Mouse (Mus musculus) adrenal gland, adult 18-20 months (tissue): ENCODE measurements around the gene Fgb. TPM values are rescaled to one million over a fixed set of nuclear protein-coding genes. Genes with fewer than 3 reads are reported as not detected.

Source experiments
- DNase-seq, 2 experiments: peaks; one replicate each; pipeline ENCODE4 v3.0.0; 2021 to 2022; ENCODE audit warnings: low spot score in 2 of 2
- total RNA-seq, 2 experiments: library from RNA; stranded (reverse); gene quantifications; 1 replicate in 1 of 2; 2 replicates in 1 of 2; pipeline ENCODE4 v1.2.3; 2021

Fgb gene
- total RNA-seq, 2 experiments from 2014 or later = 0.27 TPM; not detected in 1

- DNase-seq = no peak
Measured at GRCm38 (mm10) chr3:83027546-83028251, 22.0 kb downstream of the Fgb start.

GRCm38 (mm10) chr3:83025475-83026301, 24.0 kb downstream of the Fgb start, which contains the start of gene Fga:
TSS of gene Fga (plus strand) at chr3:83026076.
- no peak for DNase-seq

- no peak for DNase-seq
Measured at GRCm38 (mm10) chr3:83025036-83025435, 24.6 kb downstream of the Fgb start.

- no peak for DNase-seq
Measured at GRCm38 (mm10) chr3:83021176-83021575, 28.5 kb downstream of the Fgb start.

GRCm38 (mm10) chr3:83020387-83020786, 29.3 kb downstream of the Fgb start:
- no peak for DNase-seq

- DNase-seq = no peak
Measured at GRCm38 (mm10) chr3:83016236-83016635, 33.4 kb downstream of the Fgb start.

GRCm38 (mm10) chr3:83013951-83014350, 35.7 kb downstream of the Fgb start:
- DNase-seq = no peak

- no peak for DNase-seq
Measured at GRCm38 (mm10) chr3:83012636-83013035, 37.0 kb downstream of the Fgb start.

- DNase-seq = no peak
Measured at GRCm38 (mm10) chr3:83011565-83011964, 38.1 kb downstream of the Fgb start.

- no peak for DNase-seq
Measured at GRCm38 (mm10) chr3:83011136-83011535, 38.5 kb downstream of the Fgb start.

- DNase-seq = no peak
Measured at GRCm38 (mm10) chr3:83010291-83010690, 39.4 kb downstream of the Fgb start.

- DNase-seq = no peak
Measured at GRCm38 (mm10) chr3:83007557-83007956, 42.1 kb downstream of the Fgb start, which contains the start of gene Fgg. TSS of gene Fgg (plus strand) at chr3:83007724.

- DNase-seq = no peak
Measured at GRCm38 (mm10) chr3:83004801-83005200, 44.9 kb downstream of the Fgb start.

- no peak for DNase-seq
Measured at GRCm38 (mm10) chr3:83003068-83003467, 46.6 kb downstream of the Fgb start.

GRCm38 (mm10) chr3:83002191-83002590, 47.5 kb downstream of the Fgb start:
- DNase-seq = peak; percentile 12 to 35

GRCm38 (mm10) chr3:82999995-83000394, 49.7 kb downstream of the Fgb start:
- DNase-seq = no peak

- peak in 1 of 2 experiments; percentile 18 for DNase-seq
Measured at GRCm38 (mm10) chr3:82998772-82999463, 50.7 kb downstream of the Fgb start.

GRCm38 (mm10) chr3:82996656-82997055, 53.0 kb downstream of the Fgb start:
- no peak for DNase-seq

GRCm38 (mm10) chr3:82995368-82995767, 54.3 kb downstream of the Fgb start:
- DNase-seq = peak; percentile 29 to 30

GRCm38 (mm10) chr3:82992956-82993355, 56.7 kb downstream of the Fgb start:
- no peak for DNase-seq

- no peak for DNase-seq
Measured at GRCm38 (mm10) chr3:82991963-82992362, 57.7 kb downstream of the Fgb start.
